Mouse (Mus musculus): ENCODE data around the gene Hexim1.
A peak's percentile ranks its signal among the peaks of the same experiment; 100 is the strongest.

The Hexim1 gene

GRCm38 (mm10) chr11:103161449-103161848 lies 45.4 kb downstream of the Hexim1 start:
- peak; percentile 89 for DNase-seq

DNA sequence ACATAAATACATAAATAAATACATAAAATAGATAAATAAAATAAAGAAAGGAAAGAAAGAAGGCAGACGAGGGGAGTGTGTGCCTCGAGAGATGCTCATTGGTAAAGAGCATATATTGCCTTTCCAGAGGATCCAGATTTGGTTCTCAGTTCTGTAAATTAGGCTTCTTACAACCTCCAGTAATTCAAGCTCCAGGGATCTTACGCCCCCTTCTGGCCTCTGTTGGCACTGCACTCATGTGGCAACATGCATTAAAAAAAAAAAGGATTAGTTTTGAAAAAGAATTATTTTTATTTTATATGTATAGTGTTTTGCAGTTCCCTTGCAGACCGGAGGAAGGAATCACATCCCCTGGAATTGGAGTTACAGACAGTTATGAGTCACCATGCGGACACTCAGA lies 46.1 kb downstream of the Hexim1 start:
- no peak for DNase-seq

- peak; percentile 89 for DNase-seq
Observed at GRCm38 (mm10) chr11:103164391-103164790, 48.4 kb downstream of the Hexim1 start.

DNA sequence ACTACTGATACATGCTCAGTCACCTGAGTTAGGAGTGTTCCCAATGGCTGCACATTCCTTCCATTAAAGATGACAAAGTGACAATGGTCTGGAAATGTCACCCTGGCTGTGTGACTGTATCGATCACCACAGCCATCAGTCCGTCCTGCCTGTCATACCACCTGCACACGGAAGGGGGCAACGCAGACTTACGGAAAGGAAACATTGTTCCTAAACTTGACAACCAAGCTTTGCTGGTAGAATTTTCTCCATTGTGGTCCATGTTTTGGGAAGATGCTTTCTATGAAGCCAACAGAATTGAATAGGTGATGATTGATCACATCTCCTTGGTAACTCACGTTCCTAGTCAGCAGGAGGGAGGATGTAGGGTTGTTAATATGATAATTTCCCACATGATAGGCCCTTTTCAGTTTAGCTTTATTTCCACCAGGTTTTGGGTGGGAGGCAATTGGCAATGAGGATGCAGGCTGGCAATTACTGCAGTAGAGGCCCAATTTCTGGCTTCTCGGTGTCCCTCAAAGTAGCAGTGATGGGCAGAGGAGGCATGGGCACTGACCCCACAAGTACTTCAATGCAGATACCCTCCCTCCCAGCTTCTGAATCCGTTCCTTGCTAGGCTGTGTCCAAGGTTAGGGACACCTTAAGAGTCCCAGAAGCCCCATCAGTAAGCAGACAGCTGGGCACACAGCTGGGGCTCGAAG lies 52.8 kb downstream of the Hexim1 start:
- DNase-seq, result peak; percentile 96

Measured in heart, adult 11 months (tissue).